Mouse (Mus musculus): ENCODE measurements around the gene Mip. TPM values are rescaled to one million over a fixed set of nuclear protein-coding genes. Genes with fewer than 3 reads are reported as not detected.
"Not testable (repeated sequence)": the region's sequence is repeated elsewhere in the genome, so short reads cannot be mapped to it uniquely, and the experiment has no call there.

Mip gene
- polyA plus RNA-seq, 1 experiment from 2014 or later: 0.21 TPM

GRCm38 (mm10) chr10:128212871-128213323 lies 12.7 kb upstream of the Mip start:
- Histone ChIP-seq H3K4me3 (peak overlapping the region; percentile 23), H3K9ac (peak overlapping the region; percentile 47; the same call in 1 of the 2 replicates), H3K27ac (no peak overlapping the region), H3K9me3 (replicated peaks) (no peaks in the 10 kb centered on the region), H3K27me3 (peaks cover 17% of the 10 kb centered on the region), H3K4me1 (peaks cover 12% of the 10 kb centered on the region), H3K36me3 (ENCODE audit: poor library complexity, severe bottlenecking) (no peaks in the 10 kb centered on the region), H3K4me2 (peak overlapping the region; percentile 54)
- ATAC-seq: peak; percentile 37; the same call in 1 of the 2 replicates
- WGBS: under 1% methylated on average over 18 of the region's 18 CpGs

GRCm38 (mm10) chr10:128214112-128214511 lies 11.5 kb upstream of the Mip start:
- 88% methylated on average over 4 of the region's 4 CpGs for WGBS

GRCm38 (mm10) chr10:128214981-128215380 lies 10.7 kb upstream of the Mip start:
- peaks cover 17% of the 10 kb centered on the region for H3K27me3 ChIP-seq
- no peak overlapping the region for H3K9ac ChIP-seq
- peaks cover 12% of the 10 kb centered on the region for H3K4me1 ChIP-seq
- H3K36me3 ChIP-seq (ENCODE audit: poor library complexity, severe bottlenecking): no peaks in the 10 kb centered on the region
- WGBS: 82% methylated on average over 5 of the region's 5 CpGs
- H3K9me3 ChIP-seq (replicated peaks): no peaks in the 10 kb centered on the region
- ATAC-seq: no peak
- H3K4me3 ChIP-seq: no peak overlapping the region
- H3K4me2 ChIP-seq: no peak overlapping the region
- H3K27ac ChIP-seq: no peak overlapping the region

More at GRCm38 (mm10) chr10:128214112-128214511, 11.5 kb upstream of the Mip start:
- Histone ChIP-seq H3K27me3 (peaks cover 17% of the 10 kb centered on the region), H3K4me1 (peaks cover 12% of the 10 kb centered on the region)
- H3K36me3 ChIP-seq (ENCODE audit: poor library complexity, severe bottlenecking); ATAC-seq; H3K4me2 ChIP-seq; H3K9ac ChIP-seq; H3K27ac ChIP-seq; H3K4me3 ChIP-seq; H3K9me3 ChIP-seq (replicated peaks): not testable (repeated sequence)

- WGBS: 96% methylated on average over 18 of the region's 18 CpGs
- H3K4me3 ChIP-seq: no peak overlapping the region
- no peak overlapping the region for H3K4me2 ChIP-seq
- no peak for ATAC-seq
- no peaks in the 10 kb centered on the region for H3K4me1 ChIP-seq
- no peaks in the 10 kb centered on the region for H3K36me3 ChIP-seq (ENCODE audit: poor library complexity, severe bottlenecking)
- no peak overlapping the region for H3K9ac ChIP-seq
- H3K27me3 ChIP-seq: peaks cover 11% of the 10 kb centered on the region
- H3K9me3 ChIP-seq (replicated peaks): no peaks in the 10 kb centered on the region
- H3K27ac ChIP-seq: no peak overlapping the region
Measured at GRCm38 (mm10) chr10:128218387-128219117, 7.1 kb upstream of the Mip start.

DNA sequence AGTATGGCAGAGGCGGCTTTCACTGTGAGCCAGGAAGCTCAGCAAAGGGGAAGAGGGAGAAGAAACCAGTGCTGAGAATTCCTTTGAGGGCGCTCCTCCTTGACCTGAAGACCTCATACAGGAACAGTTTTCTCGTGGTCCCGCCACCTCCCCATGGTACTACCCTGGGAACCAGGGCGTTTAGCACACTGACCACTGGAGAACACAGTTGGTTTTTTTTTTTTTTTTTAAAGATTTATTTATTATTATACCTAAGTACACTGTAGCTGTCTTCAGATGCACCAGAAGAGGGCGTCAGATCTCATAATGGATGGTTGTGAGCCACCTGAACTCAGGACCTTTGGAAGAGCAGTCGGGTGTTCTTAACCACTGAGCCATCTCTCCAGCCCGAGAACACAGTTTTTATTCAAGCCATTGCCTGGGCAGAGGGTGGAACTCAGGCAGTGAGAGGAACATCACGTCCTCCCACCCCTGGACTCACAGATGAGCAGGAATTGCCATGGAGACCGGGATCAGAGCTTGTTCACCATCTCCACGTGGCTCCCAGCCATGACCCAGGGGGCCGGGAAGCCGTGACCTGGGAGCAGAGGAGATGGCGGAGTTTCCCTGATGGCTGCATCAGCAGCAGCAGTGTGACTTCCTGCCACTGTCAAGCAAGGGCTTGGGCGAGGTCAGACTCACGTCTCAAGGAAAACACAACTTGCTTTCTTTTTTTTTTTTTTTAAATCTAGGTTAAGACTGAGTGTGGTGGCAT lies 3.9 kb upstream of the Mip start:
- H3K9ac ChIP-seq: no peak overlapping the region

GRCm38 (mm10) chr10:128225064-128225463 lies 574 bp upstream of the Mip start:
- no peaks in the 10 kb centered on the region for H3K36me3 ChIP-seq (ENCODE audit: poor library complexity, severe bottlenecking)
- no peak overlapping the region for H3K4me3 ChIP-seq
- H3K9me3 ChIP-seq (replicated peaks): no peaks in the 10 kb centered on the region
- H3K27me3 ChIP-seq: no peaks in the 10 kb centered on the region
- H3K27ac ChIP-seq: no peak overlapping the region
- H3K4me2 ChIP-seq: no peak overlapping the region
- ATAC-seq: no peak
- 31% methylated on average over 5 of the region's 5 CpGs for WGBS
- H3K4me1 ChIP-seq: peaks cover 11% of the 10 kb centered on the region; the same call in 1 of the 2 replicates
- H3K9ac ChIP-seq: no peak overlapping the region

More for the DNA sequence above, 3.9 kb upstream of the Mip start:
- Histone ChIP-seq H3K36me3 (ENCODE audit: poor library complexity, severe bottlenecking) (no peaks in the 10 kb centered on the region), H3K4me3 (no peak overlapping the region), H3K4me2 (no peak overlapping the region), H3K4me1 (peaks cover 11% of the 10 kb centered on the region; the same call in 1 of the 2 replicates), H3K9me3 (replicated peaks) (no peaks in the 10 kb centered on the region), H3K27me3 (no peaks in the 10 kb centered on the region), H3K27ac (no peak overlapping the region)
- no peak for ATAC-seq
- WGBS: 68% methylated on average over 16 of the region's 16 CpGs

DNA sequence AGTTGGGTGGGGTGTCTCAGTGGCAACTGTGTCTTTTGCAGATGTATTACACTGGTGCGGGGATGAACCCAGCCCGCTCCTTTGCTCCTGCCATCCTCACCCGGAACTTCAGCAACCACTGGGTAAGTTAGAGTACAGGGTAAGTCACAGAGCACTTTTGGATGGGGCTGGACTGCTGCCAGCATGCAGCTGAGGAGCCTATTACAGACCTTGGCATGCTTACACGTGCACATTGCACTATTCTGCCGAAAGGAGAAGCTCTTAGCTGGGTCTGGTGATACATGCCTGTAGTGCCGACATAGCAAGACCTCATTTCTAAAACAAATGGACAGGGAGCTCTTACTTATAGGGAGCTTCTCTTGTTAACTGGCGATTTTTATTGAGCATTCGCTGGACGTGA lies 2.0 kb downstream of the Mip start:
- Histone ChIP-seq H3K4me1 (peaks cover 17% of the 10 kb centered on the region; the same call in 1 of the 2 replicates), H3K4me2 (no peak overlapping the region), H3K36me3 (ENCODE audit: poor library complexity, severe bottlenecking) (no peaks in the 10 kb centered on the region), H3K4me3 (no peak overlapping the region), H3K9ac (no peak overlapping the region), H3K9me3 (replicated peaks) (no peaks in the 10 kb centered on the region), H3K27me3 (no peaks in the 10 kb centered on the region), H3K27ac (no peak overlapping the region)
- ATAC-seq: no peak
- 80% methylated on average over 9 of the region's 9 CpGs for WGBS

DNA sequence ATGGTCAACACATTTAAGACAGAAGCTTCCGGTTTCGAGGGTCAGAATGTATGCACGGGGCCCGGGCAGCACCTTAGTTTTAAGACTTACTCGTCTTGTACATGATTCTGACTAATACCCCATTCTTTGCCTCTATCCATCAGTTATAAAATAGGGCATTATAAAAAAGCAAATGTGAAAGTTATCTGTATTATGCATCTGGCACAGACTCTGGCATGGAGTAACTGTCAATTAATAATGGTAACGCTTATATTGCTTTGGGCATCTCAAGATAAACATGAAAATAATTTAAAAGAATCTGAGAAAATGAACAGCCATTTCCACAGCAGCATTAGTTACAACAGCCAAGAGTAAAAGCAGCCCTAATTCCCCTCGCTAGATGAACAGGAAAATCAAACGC lies 2.4 kb downstream of the Mip start:
- Histone ChIP-seq H3K27me3 (no peaks in the 10 kb centered on the region), H3K9ac (no peak overlapping the region), H3K27ac (no peak overlapping the region), H3K4me1 (peaks cover 20% of the 10 kb centered on the region; the same call in 1 of the 2 replicates), H3K4me2 (no peak overlapping the region), H3K9me3 (replicated peaks) (no peaks in the 10 kb centered on the region), H3K36me3 (ENCODE audit: poor library complexity, severe bottlenecking) (no peaks in the 10 kb centered on the region), H3K4me3 (no peak overlapping the region)
- ATAC-seq: no peak
- 93% methylated on average over 8 of the region's 8 CpGs for WGBS

GRCm38 (mm10) chr10:128230582-128230981 lies 4.9 kb downstream of the Mip start:
- H3K9me3 ChIP-seq (replicated peaks): no peaks in the 10 kb centered on the region
- no peaks in the 10 kb centered on the region for H3K27me3 ChIP-seq
- H3K9ac ChIP-seq: no peak overlapping the region
- no peak overlapping the region for H3K4me2 ChIP-seq
- H3K4me3 ChIP-seq: no peak overlapping the region
- H3K4me1 ChIP-seq: peaks cover 25% of the 10 kb centered on the region
- 75% methylated on average over 12 of the region's 12 CpGs for WGBS
- ATAC-seq: no peak
- no peaks in the 10 kb centered on the region for H3K36me3 ChIP-seq (ENCODE audit: poor library complexity, severe bottlenecking)
- H3K27ac ChIP-seq: no peak overlapping the region

DNA sequence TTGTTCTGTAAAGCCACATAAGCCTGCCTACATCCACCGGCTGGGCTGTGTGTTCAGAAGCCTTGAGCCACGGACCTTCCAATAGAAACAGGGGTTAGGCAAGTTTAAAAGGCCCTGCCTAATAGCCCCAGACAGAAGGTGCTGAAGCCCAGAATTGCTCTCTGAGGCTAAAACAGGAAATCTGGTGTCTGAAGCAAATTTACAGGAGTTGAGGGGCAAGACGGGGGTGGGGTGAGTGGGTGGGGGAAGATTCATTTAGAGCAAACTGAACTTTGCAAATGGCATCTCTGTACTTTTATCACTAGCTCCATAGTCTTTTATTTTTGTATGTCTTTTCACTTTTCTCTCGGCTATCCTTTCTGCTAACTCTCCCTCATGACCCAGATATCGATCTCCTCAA lies 5.5 kb downstream of the Mip start:
- ATAC-seq: no peak
- Histone ChIP-seq H3K36me3 (ENCODE audit: poor library complexity, severe bottlenecking) (no peaks in the 10 kb centered on the region), H3K27ac (0 out of 2 replicates have a peak overlapping the region, but pooled peaks have one; percentile 92), H3K9ac (peak overlapping the region; percentile 84), H3K27me3 (no peaks in the 10 kb centered on the region), H3K9me3 (replicated peaks) (no peaks in the 10 kb centered on the region), H3K4me1 (peaks cover 21% of the 10 kb centered on the region), H3K4me2 (peak overlapping the region; percentile 69), H3K4me3 (peak overlapping the region; percentile 73)
- WGBS: 17% methylated on average over 5 of the region's 5 CpGs

- Histone ChIP-seq H3K9me3 (replicated peaks) (no peaks in the 10 kb centered on the region), H3K36me3 (ENCODE audit: poor library complexity, severe bottlenecking) (no peaks in the 10 kb centered on the region), H3K27ac (peak within 1 kb of the TSS; percentile 92), H3K4me3 (peak within 1 kb of the TSS; percentile 73), H3K4me1 (peaks cover 21% of the 10 kb centered on the region), H3K27me3 (no peaks in the 10 kb centered on the region), H3K9ac (peak within 1 kb of the TSS; percentile 84), H3K4me2 (peak within 1 kb of the TSS; percentile 69)
- WGBS: under 1% methylated on average over 50 of the region's 58 CpGs
- ATAC-seq: peak; percentile 93
Measured at GRCm38 (mm10) chr10:128231697-128232419, 6.2 kb downstream of the Mip start, which contains the start of gene Timeless. Gene Timeless, plus strand, starts transcription at chr10:128232065.
